Mouse (Mus musculus) bone marrow, adult 2 months (tissue): Measurements from ENCODE around the gene Tspo.

Experiments
- CTCF ChIP-seq: fragments of 200-500 bp; IDR thresholded peaks from 2 replicates; pipeline ENCODE4 v1.5.1; 2011; ENCODE audit warnings: low read length, control low read depth; ENCODE audit not compliant: control insufficient read depth, insufficient read depth
- POLR2A ChIP-seq: fragments of 200-500 bp; IDR thresholded peaks from 2 replicates; pipeline ENCODE4 v1.6.1; 2011; ENCODE audit warnings: low read depth, mild to moderate bottlenecking, control low read depth, low read length, borderline replicate concordance; ENCODE audit not compliant: control insufficient read depth

DNA sequence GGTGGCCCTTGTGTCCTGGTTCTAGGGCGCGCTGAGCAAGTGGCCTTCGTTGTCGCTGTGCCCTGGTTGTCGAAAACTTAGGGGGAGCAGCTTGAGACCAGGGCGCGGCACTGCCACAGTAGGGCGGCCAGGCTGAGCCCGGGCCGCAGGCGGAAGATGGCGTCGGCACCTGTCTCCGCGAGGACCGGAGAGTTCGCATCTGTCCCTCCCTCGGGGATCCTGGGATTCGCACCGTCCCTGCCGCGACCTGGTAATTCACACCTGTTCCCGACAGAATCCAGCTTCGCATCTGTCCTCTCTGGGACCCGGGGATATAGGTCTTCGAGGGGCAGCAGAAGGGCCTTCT, 36.3 kb upstream of the Tspo start:
- no peak for TF ChIP-seq CTCF
- TF ChIP-seq POLR2A = no peak; the same call in 1 of the 2 replicates
